Mouse (Mus musculus) liver, embryonic 16.5 days (tissue): ENCODE results near the gene Cdhr2. TPM values are rescaled to one million over a fixed set of nuclear protein-coding genes. Genes with fewer than 3 reads are reported as not detected.

Experiments used
- ATAC-seq: fragments of 200-750 bp; cut with Nextera tagmentation; 2 replicates; pipeline ENCODE4 v1.8.0; 2017; ENCODE audit warnings: low read depth, mild to moderate bottlenecking, moderate number of reproducible peaks, moderate library complexity
- H3K27ac ChIP-seq: fragments of 300-500 bp; sonication (generic); 2 replicates; pipeline ENCODE4 v1.5.1; 2014; ENCODE audit warnings: mild to moderate bottlenecking, low read length
- H3K27me3 ChIP-seq: fragments of 300-500 bp; sonication (generic); 2 replicates; pipeline ENCODE4 v1.6.1; 2014; ENCODE audit warnings: low read depth, low read length, mixed read lengths; ENCODE audit not compliant: control insufficient read depth, insufficient read depth
- H3K36me3 ChIP-seq: fragments of 300-500 bp; sonication (generic); 2 replicates; pipeline ENCODE4 v1.6.1; 2014; ENCODE audit warnings: mild to moderate bottlenecking; ENCODE audit not compliant: control insufficient read depth, insufficient read depth
- H3K4me1 ChIP-seq: fragments of 300-500 bp; sonication (generic); 2 replicates; pipeline ENCODE4 v1.6.1; 2014; ENCODE audit warnings: low read depth, low read length, mixed read lengths; ENCODE audit not compliant: control insufficient read depth
- H3K4me2 ChIP-seq: fragments of 300-500 bp; sonication (generic); 2 replicates; pipeline ENCODE4 v1.6.1; 2014; ENCODE audit warnings: low read depth, low read length, mixed read lengths
- H3K4me3 ChIP-seq: fragments of 300-500 bp; sonication (generic); 2 replicates; pipeline ENCODE4 v1.5.1; 2014; ENCODE audit warnings: low read depth, mild to moderate bottlenecking, low read length
- H3K9ac ChIP-seq: fragments of 300-500 bp; sonication (generic); 2 replicates; pipeline ENCODE4 v1.6.1; 2014; ENCODE audit warnings: low read depth, low read length
- H3K9me3 ChIP-seq: fragments of 300-500 bp; sonication (generic); replicated peaks from 2 replicates; pipeline ENCODE4 v1.6.1; 2016; ENCODE audit warnings: low read length; ENCODE audit not compliant: control insufficient read depth
- WGBS: fragments of 180-500 bp; shearing (Covaris S2); extraction: QIAGEN DNeasy Blood & Tissue Kit; methylation state at CpG from one replicate; pipeline ENCODE4 v1.1.7; 2014; ENCODE audit not compliant: insufficient replicate concordance; 5-methylcytosine and 5-hydroxymethylcytosine counted together
- polyA plus RNA-seq: library from polyadenylated mRNA; unstranded; fragments of >200 nt; fragmentation: Nextera tagmentation; extraction: Ambion mirVana; gene quantifications from 2 replicates; pipeline ENCODE4 v1.2.1, GENCODE M21; 2015

Gene Cdhr2
- polyA plus RNA-seq, 1 experiment from 2014 or later: 26.1 TPM

DNA sequence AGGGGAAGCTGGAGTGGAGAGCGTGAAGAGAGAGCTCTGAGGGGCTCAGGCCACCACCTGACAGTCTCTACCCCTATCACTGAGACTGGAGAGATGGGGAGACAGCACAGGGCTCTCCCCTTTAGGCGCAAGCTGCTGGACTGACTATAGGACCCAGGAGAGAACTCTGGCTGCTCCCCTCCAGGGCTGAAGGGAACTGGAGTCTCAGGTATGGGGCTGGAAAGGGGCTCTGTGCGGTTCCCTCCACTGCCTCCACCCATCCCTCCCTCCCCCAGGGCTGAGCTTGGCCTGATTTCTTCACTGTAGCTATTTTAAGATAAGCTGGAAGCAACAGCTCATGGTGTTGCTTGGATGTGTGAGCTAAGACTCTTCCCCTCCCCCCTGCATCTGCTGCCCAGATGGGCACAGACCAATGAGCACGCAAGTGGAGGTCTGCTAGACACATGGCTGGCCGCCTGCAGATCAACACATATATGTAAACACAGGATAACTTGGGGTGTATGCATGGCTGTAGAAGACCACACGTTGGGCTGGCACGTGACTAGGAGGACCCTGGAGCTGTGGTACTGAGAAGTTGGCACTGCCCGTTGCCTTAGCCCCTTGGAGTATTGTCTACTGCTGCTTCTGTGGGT, 59.0 kb downstream of the Cdhr2 start:
- no peak overlapping the region for H3K4me2 ChIP-seq
- peaks cover 3% of the 10 kb centered on the region for H3K4me1 ChIP-seq
- ATAC-seq: no peak
- no peak overlapping the region for H3K27ac ChIP-seq
- no peaks in the 10 kb centered on the region for H3K9me3 ChIP-seq
- 50% methylated on average over 8 of the region's 8 CpGs for WGBS
- H3K9ac ChIP-seq: no peak overlapping the region
- peaks cover 40% of the 10 kb centered on the region for H3K27me3 ChIP-seq
- no peak overlapping the region for H3K4me3 ChIP-seq
- no peaks in the 10 kb centered on the region for H3K36me3 ChIP-seq

DNA sequence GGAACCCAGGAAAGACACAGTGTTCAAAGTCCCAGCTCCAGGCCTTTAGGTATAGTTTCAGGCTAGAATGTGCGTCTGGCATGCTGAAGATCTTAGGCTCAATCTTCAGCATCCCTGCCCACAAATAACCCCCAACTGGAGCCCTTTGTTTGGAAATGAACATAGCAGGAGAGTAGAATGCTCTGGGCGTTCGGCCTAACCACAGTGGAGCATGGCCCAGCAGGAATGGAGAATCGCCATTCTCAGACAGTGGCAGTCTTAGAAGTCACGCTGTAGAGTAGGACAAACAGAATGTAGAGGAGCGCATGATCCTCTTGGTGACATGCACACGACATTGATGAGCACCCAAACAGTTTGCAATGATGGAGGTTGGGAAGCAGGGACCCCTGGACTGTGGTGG, 59.6 kb downstream of the Cdhr2 start:
- Histone ChIP-seq H3K27ac (no peak overlapping the region), H3K9me3 (no peaks in the 10 kb centered on the region), H3K9ac (no peak overlapping the region), H3K4me2 (no peak overlapping the region), H3K36me3 (no peaks in the 10 kb centered on the region), H3K4me1 (peaks cover 3% of the 10 kb centered on the region), H3K4me3 (no peak overlapping the region), H3K27me3 (peaks cover 46% of the 10 kb centered on the region)
- no peak for ATAC-seq
- 55% methylated on average over 7 of the region's 7 CpGs for WGBS

DNA sequence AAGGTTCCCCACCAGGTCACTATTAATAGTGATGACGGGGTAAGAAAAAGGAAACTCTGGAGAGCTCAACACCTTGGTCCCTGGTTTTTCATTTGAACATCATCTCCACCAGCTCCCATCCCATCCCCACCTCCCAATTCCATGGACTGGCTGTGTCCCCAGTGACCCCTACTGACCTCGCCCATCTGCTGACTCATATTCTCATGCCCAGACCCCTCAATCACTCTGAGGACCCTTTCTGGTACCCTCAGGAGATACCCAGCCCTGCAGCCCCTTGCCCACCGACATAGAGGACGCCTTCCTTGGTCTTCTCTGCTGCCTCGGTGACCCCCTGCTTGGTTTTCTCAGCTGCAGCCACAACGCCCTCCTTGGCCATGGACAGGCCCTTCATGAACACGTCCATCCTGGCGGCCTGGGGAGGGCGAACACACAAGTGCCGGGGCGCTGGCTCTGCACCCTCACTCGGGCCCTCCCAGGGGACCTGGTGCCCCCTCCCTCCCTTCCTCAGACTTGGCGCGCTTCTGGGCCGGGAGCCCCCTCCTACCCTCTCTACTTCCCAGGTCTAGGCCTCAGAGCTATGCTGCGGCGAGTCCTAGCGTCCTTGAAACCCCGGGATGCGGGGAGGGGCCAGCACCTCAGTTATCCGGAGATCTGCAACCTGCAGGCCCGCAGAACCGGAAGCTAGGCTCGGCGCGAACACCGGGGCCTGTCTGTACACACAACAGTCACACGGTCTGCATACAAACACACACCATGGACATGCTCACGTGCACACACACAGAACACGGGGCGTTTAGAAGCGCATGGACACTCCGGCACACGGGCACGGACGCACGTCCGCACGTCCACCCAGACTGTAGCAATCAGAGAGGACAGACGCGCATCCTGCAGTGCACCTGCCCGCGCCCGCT, 64.3 kb downstream of the Cdhr2 start:
- ATAC-seq: no peak
- Histone ChIP-seq H3K4me2 (peak overlapping the region; percentile 17; the same call in 1 of the 2 replicates), H3K4me3 (peak overlapping the region; percentile 16), H3K27me3 (peaks cover 44% of the 10 kb centered on the region), H3K9me3 (no peaks in the 10 kb centered on the region), H3K9ac (no peak overlapping the region), H3K27ac (no peak overlapping the region), H3K36me3 (no peaks in the 10 kb centered on the region), H3K4me1 (no peaks in the 10 kb centered on the region; the same call in 1 of the 2 replicates)
- 4% methylated on average over 44 of the region's 44 CpGs for WGBS

DNA sequence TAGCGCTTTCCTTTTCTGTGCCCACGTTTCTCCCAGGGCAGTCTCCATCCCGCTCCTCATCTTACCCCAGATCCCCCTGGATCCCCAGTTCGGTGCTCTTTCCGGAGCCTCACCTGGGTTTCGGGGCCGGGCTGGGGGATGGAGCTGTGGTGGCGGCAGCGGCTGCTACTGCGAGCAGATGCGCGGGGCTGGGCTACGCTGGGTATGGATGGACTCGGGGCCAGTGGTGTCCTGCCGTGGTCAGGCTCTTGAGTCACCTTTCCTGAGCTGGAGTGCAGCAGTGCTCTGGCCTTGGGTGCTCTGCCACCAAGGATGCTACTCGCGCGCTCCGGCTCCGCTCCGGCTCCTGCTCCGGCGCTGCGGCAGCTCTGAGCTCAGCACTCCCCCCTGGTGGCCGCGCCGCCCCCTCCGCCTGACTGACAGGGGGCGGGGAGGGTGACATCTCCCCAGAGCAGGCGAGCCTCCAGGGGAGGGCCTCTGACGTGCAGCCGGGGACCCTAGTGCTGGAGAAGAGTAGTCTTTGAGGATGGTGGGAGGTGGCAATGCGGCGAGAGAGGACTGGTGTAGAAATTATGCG, 65.0 kb downstream of the Cdhr2 start, which contains the start of gene Sncb:
Gene Sncb, minus strand, starts transcription at position 404 of the 577 bp plus-strand sequence.
- peak within 1 kb of the TSS; percentile 16 for H3K4me3 ChIP-seq
- no peaks in the 10 kb centered on the region for H3K36me3 ChIP-seq
- H3K4me1 ChIP-seq: no peaks in the 10 kb centered on the region; the same call in 1 of the 2 replicates
- H3K9me3 ChIP-seq: no peaks in the 10 kb centered on the region
- peaks cover 42% of the 10 kb centered on the region for H3K27me3 ChIP-seq
- no peak within 1 kb of the TSS for H3K27ac ChIP-seq
- H3K9ac ChIP-seq: no peak within 1 kb of the TSS
- H3K4me2 ChIP-seq: peak within 1 kb of the TSS; percentile 17; the same call in 1 of the 2 replicates
- 5% methylated on average over 35 of the region's 35 CpGs for WGBS
- no peak for ATAC-seq

DNA sequence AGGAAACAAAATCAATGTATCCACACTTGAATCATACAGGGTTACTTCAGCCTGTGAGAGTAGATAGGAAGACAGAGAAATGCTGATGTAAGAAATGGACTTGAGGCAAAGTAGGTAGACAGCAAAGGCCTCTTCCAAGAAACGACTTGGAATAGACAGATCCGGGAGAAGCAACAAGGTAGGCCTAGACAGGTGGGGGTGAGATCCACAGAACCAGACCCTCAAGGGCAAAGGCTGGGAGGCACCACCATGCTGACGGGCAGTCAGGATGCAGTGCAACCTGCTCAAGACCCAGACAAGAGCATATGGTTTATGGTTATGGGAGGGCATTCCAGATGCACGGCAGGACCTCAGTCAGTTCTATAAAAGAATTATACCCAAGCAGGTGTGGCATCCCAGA, 65.8 kb downstream of the Cdhr2 start:
- H3K27ac ChIP-seq: no peak overlapping the region
- no peak overlapping the region for H3K9ac ChIP-seq
- H3K9me3 ChIP-seq: no peaks in the 10 kb centered on the region
- H3K4me3 ChIP-seq: no peak overlapping the region
- H3K4me2 ChIP-seq: no peak overlapping the region
- ATAC-seq: no peak
- WGBS: 67% methylated on average over 4 of the region's 4 CpGs
- no peaks in the 10 kb centered on the region; the same call in 1 of the 2 replicates for H3K4me1 ChIP-seq
- peaks cover 42% of the 10 kb centered on the region for H3K27me3 ChIP-seq
- no peaks in the 10 kb centered on the region for H3K36me3 ChIP-seq

DNA sequence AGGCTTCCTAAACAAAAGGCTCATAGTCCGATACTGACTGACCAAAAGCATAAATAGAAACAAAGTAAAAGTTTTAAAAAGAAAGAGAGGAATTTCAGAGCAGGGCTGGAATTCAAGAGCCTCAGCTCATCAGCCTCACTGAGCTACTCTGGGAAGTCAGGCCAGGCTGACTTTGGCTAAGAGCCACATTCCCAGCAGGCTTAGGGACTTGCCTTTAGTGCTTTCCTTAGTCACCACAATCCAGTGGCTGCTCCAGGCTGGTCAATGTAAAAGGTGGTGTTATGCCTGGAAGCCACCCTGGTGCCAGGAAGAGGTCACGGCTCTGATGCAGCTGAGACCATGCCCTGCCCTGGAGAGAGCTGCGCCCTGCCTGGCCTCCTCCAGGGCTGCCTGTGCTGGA, 79.3 kb downstream of the Cdhr2 start:
- Histone ChIP-seq H3K4me2 (no peak overlapping the region), H3K4me3 (no peak overlapping the region), H3K9me3 (no peaks in the 10 kb centered on the region), H3K36me3 (no peaks in the 10 kb centered on the region), H3K9ac (no peak overlapping the region), H3K27ac (no peak overlapping the region), H3K27me3 (no peaks in the 10 kb centered on the region), H3K4me1 (no peaks in the 10 kb centered on the region)
- no peak for ATAC-seq
- 64% methylated on average over 3 of the region's 3 CpGs for WGBS

DNA sequence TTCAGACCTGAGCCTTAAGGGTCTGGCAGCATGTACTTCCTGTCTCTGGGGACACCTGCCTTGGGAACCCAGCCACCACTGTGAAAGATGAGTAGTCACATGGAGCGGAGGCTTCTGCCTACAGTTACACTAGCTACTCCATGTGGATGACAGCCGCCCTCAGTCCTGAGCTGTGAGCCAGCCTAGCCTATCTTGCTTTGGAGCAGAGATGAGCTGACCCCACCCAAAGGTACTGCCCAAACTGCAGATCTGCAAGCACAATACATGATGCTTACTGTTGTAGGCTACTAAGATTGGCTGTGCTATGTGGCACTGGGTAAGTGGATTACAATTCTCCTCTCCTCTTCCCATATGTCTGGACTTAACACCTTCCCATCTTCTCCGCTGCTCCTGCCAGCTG, 79.8 kb downstream of the Cdhr2 start:
- Histone ChIP-seq H3K27me3 (no peaks in the 10 kb centered on the region), H3K9ac (no peak overlapping the region), H3K36me3 (no peaks in the 10 kb centered on the region), H3K9me3 (no peaks in the 10 kb centered on the region), H3K4me3 (no peak overlapping the region), H3K4me2 (no peak overlapping the region), H3K4me1 (no peaks in the 10 kb centered on the region), H3K27ac (no peak overlapping the region)
- ATAC-seq: no peak
- whole genome bisulfite sequencing: 58% methylated on average over 3 of the region's 3 CpGs

DNA sequence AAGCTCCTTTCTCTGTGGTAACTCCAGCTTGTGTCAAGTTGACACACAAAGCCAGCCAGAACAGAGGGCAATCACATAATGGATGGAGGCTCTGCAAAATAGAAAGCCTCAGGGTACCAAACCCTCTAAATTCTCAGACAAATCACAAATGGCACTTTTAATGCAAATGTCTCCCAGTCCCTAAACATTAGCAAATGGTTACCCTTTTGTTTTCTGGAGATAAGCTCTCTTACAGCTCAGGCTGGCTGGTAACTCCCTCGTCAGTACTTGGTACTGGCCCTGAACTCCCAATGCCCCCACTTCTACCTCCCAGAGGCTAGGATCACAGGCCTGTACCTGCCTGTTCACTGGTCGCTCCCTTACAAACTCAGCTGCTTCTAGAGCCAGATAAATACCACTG, 82.0 kb downstream of the Cdhr2 start:
- 37% methylated on average over 2 of the region's 2 CpGs for WGBS
- Histone ChIP-seq H3K4me3 (no peak overlapping the region), H3K27me3 (no peaks in the 10 kb centered on the region), H3K27ac (no peak overlapping the region), H3K36me3 (no peaks in the 10 kb centered on the region), H3K9ac (no peak overlapping the region), H3K4me1 (no peaks in the 10 kb centered on the region), H3K9me3 (no peaks in the 10 kb centered on the region), H3K4me2 (no peak overlapping the region)
- no peak for ATAC-seq

DNA sequence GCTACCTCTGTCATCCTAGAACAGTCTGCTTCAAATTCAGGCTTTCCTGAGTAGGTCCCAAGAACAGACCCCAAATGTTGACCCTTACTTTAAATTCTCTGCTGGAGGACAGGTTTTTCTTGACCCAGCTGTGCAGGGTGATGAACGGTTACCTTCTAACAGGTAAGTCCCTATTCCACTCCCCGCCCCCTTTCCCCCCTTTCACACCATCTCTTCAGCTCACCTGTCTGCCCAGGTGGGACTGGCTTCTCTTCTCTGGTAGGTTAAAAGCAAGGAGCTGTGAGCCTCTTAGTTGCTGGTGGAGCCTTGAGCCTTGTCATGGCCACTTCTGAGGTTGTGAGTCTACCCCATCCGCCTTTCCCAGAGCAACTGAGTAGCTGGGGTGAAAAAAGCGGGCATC, 82.4 kb downstream of the Cdhr2 start, which contains the start of gene Eif4e1b:
Gene Eif4e1b, plus strand, starts transcription at position 301 of the 400 bp plus-strand sequence.
- H3K9me3 ChIP-seq: no peaks in the 10 kb centered on the region
- H3K4me2 ChIP-seq: no peak within 1 kb of the TSS
- H3K36me3 ChIP-seq: no peaks in the 10 kb centered on the region
- no peaks in the 10 kb centered on the region for H3K27me3 ChIP-seq
- H3K27ac ChIP-seq: no peak within 1 kb of the TSS
- H3K9ac ChIP-seq: no peak within 1 kb of the TSS
- H3K4me3 ChIP-seq: no peak within 1 kb of the TSS
- no peak for ATAC-seq
- no peaks in the 10 kb centered on the region for H3K4me1 ChIP-seq
- WGBS: 61% methylated on average over 4 of the region's 4 CpGs
